Mouse (Mus musculus) left cerebral cortex, adult 8-10 months (tissue): ENCODE results near the gene Rbm14. TPM values are rescaled to one million over a fixed set of nuclear protein-coding genes. Genes with fewer than 3 reads are reported as not detected.

ENCODE experiments used
- total RNA-seq, 4 experiments: library from RNA; stranded (reverse); gene quantifications; 2 replicates each; pipeline ENCODE4 v1.2.4; 2022

Gene Rbm14
- total RNA-seq, 4 experiments from 2014 or later: 33.9 to 49.3 (median 43.7) TPM

Other genes with a start within 250 kb of the Rbm14 start
- gene Lrfn4, start 196.0 kb downstream of the Rbm14 start, total RNA-seq: 10 to 100 TPM; 35.4 to 42.1 (median 39.5) TPM
- gene Rce1, start 186.0 kb downstream of the Rbm14 start, total RNA-seq: 10 to 100 TPM; 24.8 to 27.5 (median 25.1) TPM
- gene Gm960, start 113.0 kb downstream of the Rbm14 start, total RNA-seq: 1 to 10 TPM; 1.4 to 4.5 (median 2.2) TPM
- gene Sptbn2, start 100.5 kb downstream of the Rbm14 start, total RNA-seq: 100 to 1,000 TPM; 453 to 534 (median 492) TPM
- 10 to 100 TPM; 15.0 to 17.9 (median 16.4) TPM for gene Rbm4b, start 55.1 kb downstream of the Rbm14 start, total RNA-seq
- 100 to 1,000 TPM in 1 of 4 experiments, 10 to 100 TPM in 3; 84.7 to 114 (median 94.1) TPM for gene Rbm4, start 17.7 kb downstream of the Rbm14 start, total RNA-seq
- gene Gm21992, start within 50 bp of the Rbm14 start, total RNA-seq: 10 to 100 TPM; 25.1 to 31.9 (median 29.8) TPM
- gene Ccs, start 27.7 kb upstream of the Rbm14 start, total RNA-seq: 10 to 100 TPM; 30.1 to 35.8 (median 33.5) TPM
- gene Ccdc87, start 27.7 kb upstream of the Rbm14 start, total RNA-seq: 1 to 10 TPM; 2.3 to 3.1 (median 2.6) TPM
- 100 to 1,000 TPM; 107 to 126 (median 122) TPM for gene Ctsf, start 43.5 kb upstream of the Rbm14 start, total RNA-seq
- 1 to 10 TPM; 1.2 to 5.7 (median 3.2) TPM for gene Actn3, start 66.3 kb upstream of the Rbm14 start, total RNA-seq
- 10 to 100 TPM; 22.4 to 30.1 (median 23.7) TPM for gene Zdhhc24, start 67.0 kb upstream of the Rbm14 start, total RNA-seq
- gene Bbs1, start 95.0 kb upstream of the Rbm14 start, total RNA-seq: 10 to 100 TPM; 32.5 to 38.2 (median 36.5) TPM
- gene Dpp3, start 116.7 kb upstream of the Rbm14 start, total RNA-seq: 10 to 100 TPM; 39.2 to 45.0 (median 41.7) TPM
- gene Peli3, start 131.5 kb upstream of the Rbm14 start, total RNA-seq: 10 to 100 TPM; 25.3 to 33.8 (median 30.9) TPM
- gene Mrpl11, start 150.5 kb upstream of the Rbm14 start, total RNA-seq: 10 to 100 TPM; 57.1 to 61.5 (median 59.4) TPM
- gene Npas4, start 178.7 kb upstream of the Rbm14 start, total RNA-seq: 10 to 100 TPM in 1 of 4 experiments, 1 to 10 TPM in 3; 6.2 to 16.4 (median 7.4) TPM
- gene Slc29a2, start 212.2 kb upstream of the Rbm14 start, total RNA-seq: 10 to 100 TPM; 11.6 to 17.6 (median 13.5) TPM
- 100 to 1,000 TPM; 129 to 141 (median 138) TPM for gene B4gat1, start 227.2 kb upstream of the Rbm14 start, total RNA-seq
- 1 to 10 TPM; 3.2 to 6.4 (median 4.7) TPM for gene AC124502.3, start 227.3 kb upstream of the Rbm14 start, total RNA-seq
- gene Brms1, start 229.7 kb upstream of the Rbm14 start, total RNA-seq: 10 to 100 TPM; 23.7 to 29.7 (median 25.4) TPM
- 10 to 100 TPM; 72.9 to 88.1 (median 78.2) TPM for gene Rin1, start 238.8 kb upstream of the Rbm14 start, total RNA-seq